In the genomic region with DNA sequence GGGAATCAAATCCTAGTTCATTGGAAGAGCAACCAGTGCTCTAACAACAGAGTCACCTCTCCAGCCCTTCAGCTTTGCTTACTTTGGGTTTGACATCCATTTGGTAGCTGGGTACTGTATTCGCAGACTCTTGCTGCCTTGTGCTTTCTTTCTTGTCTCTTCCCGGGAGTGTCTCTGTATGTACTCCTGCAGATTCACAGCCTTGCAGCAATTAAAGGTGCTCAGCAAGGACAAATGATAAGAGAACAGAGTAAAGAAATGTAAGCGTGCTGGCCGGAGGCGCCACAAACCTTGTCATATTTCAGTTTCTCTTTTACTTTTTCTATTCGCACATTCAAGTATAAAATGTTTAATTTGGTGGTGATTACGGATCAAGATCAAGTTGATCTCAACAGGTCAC, we compare ENCODE assay signal across 27 mouse cellular contexts. TPM values are rescaled to one million over a fixed set of nuclear protein-coding genes. Genes with fewer than 3 reads are reported as not detected.
"Had no signal": no experiment of that assay in that cellular context is flagged by ENCODE, and none has a peak within 500 bp of the region (broad histone marks: within the 10 kb centered on the region; RNA-seq: fewer than 3 reads in every experiment).

No protein-coding gene starts in this region.

- H3K9ac ChIP-seq: limb, embryonic 12.5 days; limb, embryonic 15.5 days; liver, embryonic 14.5 days; liver, postnatal 0 days; lung, embryonic 14.5 days; midbrain, embryonic 12.5 days; midbrain, embryonic 15.5 days; neural tube, embryonic 12.5 days; neural tube, embryonic 15.5 days had no signal

- H3K36me3 ChIP-seq: limb, embryonic 12.5 days; limb, embryonic 15.5 days; midbrain, embryonic 12.5 days; midbrain, embryonic 15.5 days; neural tube, embryonic 12.5 days; neural tube, embryonic 15.5 days had no signal

- H3K27me3 ChIP-seq: limb, embryonic 12.5 days; limb, embryonic 15.5 days; midbrain, embryonic 12.5 days; midbrain, embryonic 15.5 days; neural tube, embryonic 12.5 days; neural tube, embryonic 15.5 days had no signal

- H3K27ac ChIP-seq: kidney, postnatal 0 days; layer of hippocampus, adult 2 months; left cerebral cortex, adult 2 months; limb, embryonic 12.5 days; limb, embryonic 15.5 days; liver, embryonic 14.5 days; midbrain, embryonic 12.5 days; midbrain, embryonic 15.5 days; neural tube, embryonic 12.5 days; neural tube, embryonic 15.5 days; stomach, postnatal 0 days had no signal

- H3K4me3 ChIP-seq: layer of hippocampus, adult 2 months; left cerebral cortex, adult 2 months; limb, embryonic 12.5 days; limb, embryonic 15.5 days; midbrain, embryonic 12.5 days; midbrain, embryonic 15.5 days; neural tube, embryonic 12.5 days; neural tube, embryonic 15.5 days had no signal

- DNase-seq: kidney, adult 18-20 months; kidney, postnatal 25 days; layer of hippocampus, adult 9-11 months; layer of hippocampus, postnatal 36 days; left cerebral cortex, postnatal 4 days; liver, postnatal 0 days; lung, embryonic 14.5 days; right cerebral cortex, adult 18-20 months; right cerebral cortex, postnatal 14 days; right cerebral cortex, postnatal 4 days; thymus, adult 2 months; thymus, postnatal 14 days; thymus, postnatal 4 days had no signal

- H3K9me3 ChIP-seq: limb, embryonic 12.5 days; limb, embryonic 15.5 days; midbrain, embryonic 12.5 days; midbrain, embryonic 15.5 days; neural tube, embryonic 12.5 days; neural tube, embryonic 15.5 days had no signal

- H3K4me2 ChIP-seq: limb, embryonic 12.5 days; limb, embryonic 15.5 days; liver, embryonic 11.5 days; lung, embryonic 14.5 days; midbrain, embryonic 12.5 days; midbrain, embryonic 15.5 days; neural tube, embryonic 12.5 days; neural tube, embryonic 15.5 days had no signal

- H3K4me1 ChIP-seq: limb, embryonic 12.5 days; limb, embryonic 15.5 days; midbrain, embryonic 12.5 days; midbrain, embryonic 15.5 days; neural tube, embryonic 12.5 days; neural tube, embryonic 15.5 days had no signal

- ATAC-seq: liver, postnatal 0 days; lung, postnatal 0 days; midbrain, embryonic 15.5 days had no signal

RNA-seq across cellular contexts. Expression of gene Plac8, which starts 15.1 kb away (rescaled TPM):
- total RNA-seq: layer of hippocampus, adult 2 months; layer of hippocampus, postnatal 36 days; left cerebral cortex, adult 2 months; left cerebral cortex, postnatal 14 days had no signal
